Mouse (Mus musculus) retina, adult 2 months (tissue): ENCODE measurements around the gene Dennd5b.

ENCODE experiments used
- DNase-seq: peaks from one replicate; pipeline ENCODE4 v3.0.0-alpha.2; 2012; ENCODE audit warnings: low read depth, low spot score

Dennd5b gene

GRCm38 (mm10) chr6:149101943-149102243 lies 413 bp upstream of the Dennd5b start:
- DNase-seq = no peak

- peak; percentile 8 for DNase-seq
Observed at GRCm38 (mm10) chr6:149100174-149101075, 1.1 kb downstream of the Dennd5b start.

- no peak for DNase-seq
Observed at GRCm38 (mm10) chr6:149098993-149099392, 2.5 kb downstream of the Dennd5b start.

GRCm38 (mm10) chr6:149097276-149097675 lies 4.2 kb downstream of the Dennd5b start:
- DNase-seq = no peak

- DNase-seq = no peak
Observed at GRCm38 (mm10) chr6:149096233-149096632, 5.2 kb downstream of the Dennd5b start.

GRCm38 (mm10) chr6:149095389-149095788 lies 6.1 kb downstream of the Dennd5b start:
- no peak for DNase-seq

- DNase-seq = no peak
Observed at GRCm38 (mm10) chr6:149094555-149094954, 6.9 kb downstream of the Dennd5b start.

- DNase-seq = no peak
Observed at GRCm38 (mm10) chr6:149093465-149093864, 8.0 kb downstream of the Dennd5b start.

GRCm38 (mm10) chr6:149092406-149092805 lies 9.1 kb downstream of the Dennd5b start:
- no peak for DNase-seq

- no peak for DNase-seq
Observed at GRCm38 (mm10) chr6:149077136-149077808, 24.2 kb downstream of the Dennd5b start.

GRCm38 (mm10) chr6:149073854-149074253 lies 27.6 kb downstream of the Dennd5b start:
- DNase-seq = no peak

GRCm38 (mm10) chr6:149072873-149073272 lies 28.6 kb downstream of the Dennd5b start:
- DNase-seq = no peak

- no peak for DNase-seq
Observed at GRCm38 (mm10) chr6:149070592-149071124, 30.8 kb downstream of the Dennd5b start.

GRCm38 (mm10) chr6:149063382-149063781 lies 38.1 kb downstream of the Dennd5b start:
- no peak for DNase-seq

GRCm38 (mm10) chr6:149060670-149061387 lies 40.7 kb downstream of the Dennd5b start:
- no peak for DNase-seq

- DNase-seq = peak; percentile 26
Observed at GRCm38 (mm10) chr6:149057947-149058391, 43.5 kb downstream of the Dennd5b start.

- no peak for DNase-seq
Observed at GRCm38 (mm10) chr6:149054780-149055179, 46.7 kb downstream of the Dennd5b start.

- DNase-seq = no peak
Observed at GRCm38 (mm10) chr6:149050978-149051723, 50.3 kb downstream of the Dennd5b start.

GRCm38 (mm10) chr6:149040099-149040498 lies 61.4 kb downstream of the Dennd5b start:
- no peak for DNase-seq

GRCm38 (mm10) chr6:149032198-149032597 lies 69.3 kb downstream of the Dennd5b start:
- DNase-seq = no peak

- DNase-seq = no peak
Observed at GRCm38 (mm10) chr6:149031377-149031776, 70.1 kb downstream of the Dennd5b start.
